Mouse (Mus musculus): ENCODE measurements around the gene Sptb.

Sptb gene

DNA sequence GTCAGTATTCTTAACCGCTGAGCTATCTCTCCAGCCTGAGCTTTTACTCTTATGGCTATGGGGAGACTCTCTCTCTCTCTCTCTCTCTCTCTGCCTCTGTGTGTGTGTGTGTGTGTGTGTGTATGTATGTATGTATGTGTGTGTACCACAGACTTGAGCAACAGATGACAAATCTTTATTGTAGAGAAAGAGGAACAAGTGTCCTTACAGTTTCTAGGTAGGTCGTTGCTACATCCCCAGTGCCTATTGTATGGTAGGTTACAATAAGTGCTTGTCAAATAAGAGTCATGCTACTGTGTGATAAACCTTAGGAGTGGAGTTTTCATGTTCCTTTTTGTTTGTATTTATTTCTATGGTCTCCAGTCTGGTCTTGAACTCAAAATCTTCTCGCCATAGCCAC is 170.2 kb downstream of the Sptb start:
- no peak for DNase-seq

DNA sequence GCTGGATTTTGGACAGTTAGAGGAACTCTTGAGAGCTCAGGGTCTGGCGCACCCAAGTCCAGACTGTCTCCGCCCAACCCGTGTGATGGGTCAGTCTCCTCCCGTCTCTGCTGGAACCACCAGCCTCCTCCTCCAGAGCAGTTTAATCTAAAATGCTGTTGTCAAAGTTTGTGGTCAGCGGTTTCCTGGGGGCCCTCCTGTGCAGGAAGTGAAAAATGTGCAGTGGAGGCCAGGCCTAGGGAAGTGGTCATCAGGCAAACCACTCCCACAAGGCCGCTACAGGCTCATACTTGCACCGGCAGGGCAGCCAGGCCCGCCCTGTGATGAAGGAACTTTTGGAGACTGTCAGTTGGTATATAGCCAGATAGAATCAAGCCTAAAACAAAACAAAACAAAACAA is 172.9 kb downstream of the Sptb start:
- DNase-seq, result no peak

- no peak for DNase-seq
Observed at GRCm38 (mm10) chr12:76536591-76537153, 173.7 kb downstream of the Sptb start.

DNA sequence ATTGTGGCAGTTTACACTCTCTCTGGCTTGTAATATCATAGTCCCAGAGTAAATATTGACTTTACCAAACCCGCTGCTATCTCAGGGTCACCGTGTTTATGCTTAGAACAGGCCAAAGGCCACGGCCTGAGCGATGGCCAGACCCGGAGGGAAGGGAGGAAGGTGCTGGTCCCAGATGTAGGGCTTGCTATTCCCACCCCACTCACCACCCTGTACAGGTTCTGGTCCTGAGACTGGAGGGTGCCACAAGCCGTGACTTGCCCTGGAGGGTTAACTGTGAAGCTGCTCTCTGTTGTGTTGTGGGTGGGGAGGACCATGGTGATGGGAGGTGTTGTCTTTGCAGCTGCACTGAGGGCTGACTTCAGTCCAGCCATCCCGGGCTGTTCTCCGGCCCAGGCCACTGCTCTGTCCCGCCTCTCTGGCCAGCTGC is 174.9 kb downstream of the Sptb start:
- DNase-seq, result no peak

- no peak for DNase-seq
Observed at GRCm38 (mm10) chr12:76534641-76535283, 175.6 kb downstream of the Sptb start.

- DNase-seq, result no peak
Observed at GRCm38 (mm10) chr12:76534233-76534632, 176.1 kb downstream of the Sptb start.

GRCm38 (mm10) chr12:76533377-76534222 is 176.7 kb downstream of the Sptb start:
- DNase-seq, result peak in 1 of 2 experiments; percentile 73

DNA sequence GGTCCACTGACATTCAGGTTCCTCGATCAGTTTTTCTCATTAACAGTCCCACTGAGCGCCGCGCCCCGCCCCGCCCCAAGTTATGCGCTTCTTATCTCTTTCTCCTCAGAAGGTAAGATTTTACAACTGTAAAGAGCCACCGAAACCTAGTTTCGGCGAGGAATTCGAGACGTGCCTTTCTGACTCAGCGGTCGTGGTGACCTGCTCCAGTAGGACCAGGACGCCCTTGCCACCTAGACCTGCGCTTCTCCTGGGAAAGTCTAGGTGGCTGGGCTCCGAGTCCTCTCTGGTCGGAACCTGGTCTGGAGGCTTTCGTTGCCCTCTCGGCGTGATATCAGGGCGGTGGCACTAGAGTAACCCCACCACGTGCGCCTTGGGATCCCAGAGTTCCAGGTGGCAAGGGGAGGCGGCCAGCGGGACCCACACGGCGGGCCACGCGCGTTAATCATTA is 177.4 kb downstream of the Sptb start:
- DNase-seq, result peak in 1 of 2 experiments; percentile 61

- no peak for DNase-seq
Observed at GRCm38 (mm10) chr12:76531986-76532925, 178.1 kb downstream of the Sptb start.

- no peak for DNase-seq
Observed at GRCm38 (mm10) chr12:76530580-76531139, 179.7 kb downstream of the Sptb start, which contains the start of gene Plekhg3. TSS of gene Plekhg3 (plus strand) at chr12:76530891.

Measured in cerebellum, postnatal 36 days (tissue).